Mouse (Mus musculus) E14TG2a.4 (cell line): ENCODE measurements around the gene Zfp536.

Source experiments
- CTCF ChIP-seq: conservative IDR thresholded peaks from 2 replicates; pipeline ENCODE4 v1.5.1; 2014; ENCODE audit warnings: low read length
- NANOG ChIP-seq: IDR thresholded peaks from 2 replicates; pipeline ENCODE4 v1.6.1; 2014; ENCODE audit warnings: borderline replicate concordance, low read length, mixed read lengths

GRCm38 (mm10) chr7:37773906-37774305 lies 465 bp upstream of the Zfp536 start:
- no peak for TF ChIP-seq CTCF
- TF ChIP-seq NANOG = no peak
